Mouse (Mus musculus): ENCODE measurements around the gene Dst. TPM values are rescaled to one million over a fixed set of nuclear protein-coding genes. Genes with fewer than 3 reads are reported as not detected.

Dst gene
- polyA plus RNA-seq (2014; fragmentation: Illumina TruSeq; extraction: RNeasy Lipid Tissue Mini Kit (QIAGEN cat#74804); ENCODE audit: low read depth, low replicate concordance): 170 TPM

DNA sequence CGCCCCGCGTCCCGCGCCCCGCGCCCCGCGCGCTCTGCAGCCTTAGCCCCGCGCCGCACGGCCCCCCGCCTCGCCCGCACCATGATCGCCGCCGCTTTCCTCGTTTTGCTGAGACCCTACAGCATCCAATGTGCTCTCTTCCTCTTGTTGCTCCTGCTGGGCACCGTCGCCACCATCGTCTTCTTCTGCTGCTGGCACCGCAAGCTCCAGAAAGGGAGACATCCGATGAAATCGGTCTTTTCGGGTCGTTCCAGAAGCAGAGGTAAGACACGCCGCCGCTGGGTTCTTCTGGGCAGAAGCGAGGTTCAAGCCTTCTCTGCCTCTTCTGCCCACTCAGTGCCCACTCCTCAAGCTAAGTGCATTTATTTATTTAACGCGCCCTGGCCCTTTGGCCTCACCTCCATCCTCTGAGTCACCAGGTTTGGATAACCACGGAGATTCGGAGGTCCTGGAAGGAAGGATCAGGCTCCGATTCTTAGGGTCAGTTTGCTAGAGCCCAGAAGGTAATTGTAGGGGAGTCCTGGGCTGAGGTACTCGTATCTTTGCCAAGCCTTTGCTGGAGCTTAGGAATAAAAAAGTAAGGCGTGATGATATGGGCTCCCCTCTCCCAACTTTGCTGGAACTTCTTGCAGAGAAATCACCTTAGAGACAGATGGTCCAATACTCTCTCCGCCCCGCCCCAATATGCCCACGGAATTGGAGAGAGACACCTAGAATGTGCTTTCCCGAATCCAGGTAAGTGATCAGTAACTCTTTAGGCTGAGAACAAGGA, at the start of gene Dst:
TSS of gene Dst (plus strand) at position 35 of the 772 bp plus-strand sequence.

DNA sequence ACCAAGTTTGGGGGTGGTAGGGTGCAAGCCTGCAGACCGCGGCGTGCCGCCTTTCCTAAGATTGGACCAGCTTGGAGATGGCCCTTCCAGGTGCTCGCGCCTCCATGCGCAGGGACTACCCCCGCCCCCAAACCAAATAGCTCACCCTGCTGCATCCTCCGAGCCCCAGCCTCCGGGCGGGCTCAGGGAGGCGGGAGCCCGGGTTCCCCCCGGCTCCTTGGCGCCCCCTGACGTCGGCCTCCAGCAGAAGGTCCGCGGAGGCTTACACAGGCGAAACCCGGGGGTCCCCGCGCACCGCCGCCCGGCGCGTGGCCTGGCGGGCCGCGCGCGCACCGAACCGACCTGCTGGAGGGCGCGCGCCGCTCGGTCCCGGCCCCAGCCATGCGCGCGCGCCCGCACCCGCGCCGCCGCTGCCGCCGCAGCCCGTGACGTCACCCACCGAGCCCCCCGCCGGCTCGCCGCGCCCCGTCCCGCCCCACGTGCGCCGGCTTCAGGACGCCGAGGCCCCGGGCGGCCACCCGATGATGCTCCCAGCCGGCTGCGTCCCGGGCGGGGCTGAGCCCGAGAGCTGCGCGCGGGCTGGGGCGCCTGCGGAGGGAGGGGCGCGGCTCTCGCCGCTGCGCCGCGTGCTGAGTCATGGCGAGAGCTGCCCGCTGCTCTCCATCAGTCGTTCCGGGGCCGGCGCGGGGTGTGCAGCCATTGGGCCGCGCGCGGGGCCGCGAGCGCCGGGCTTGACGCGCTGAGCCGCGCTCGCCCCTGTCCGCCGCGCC, 419 bp upstream of the Dst start, which contains the start of gene Bend6:
TSS of gene Bend6 (minus strand) at position 396 of the 770 bp plus-strand sequence.

Other genes starting within 250 kb of the Dst start
- 2.3 TPM for gene Prim2, start 238.4 kb upstream of the Dst start, polyA plus RNA-seq (2014; fragmentation: Illumina TruSeq; extraction: RNeasy Lipid Tissue Mini Kit (QIAGEN cat#74804); ENCODE audit: low read depth, low replicate concordance)
- gene Rab23, start 188.3 kb upstream of the Dst start, polyA plus RNA-seq (2014; fragmentation: Illumina TruSeq; extraction: RNeasy Lipid Tissue Mini Kit (QIAGEN cat#74804); ENCODE audit: low read depth, low replicate concordance): 6.6 TPM
- 50.7 TPM for gene Bag2, start 150.4 kb upstream of the Dst start, polyA plus RNA-seq (2014; fragmentation: Illumina TruSeq; extraction: RNeasy Lipid Tissue Mini Kit (QIAGEN cat#74804); ENCODE audit: low read depth, low replicate concordance)
- gene Zfp451, start 93.6 kb upstream of the Dst start, polyA plus RNA-seq (2014; fragmentation: Illumina TruSeq; extraction: RNeasy Lipid Tissue Mini Kit (QIAGEN cat#74804); ENCODE audit: low read depth, low replicate concordance): 9.8 TPM
- gene Bend6, start 409 bp upstream of the Dst start, polyA plus RNA-seq (2014; fragmentation: Illumina TruSeq; extraction: RNeasy Lipid Tissue Mini Kit (QIAGEN cat#74804); ENCODE audit: low read depth, low replicate concordance): 0.86 TPM